Mouse (Mus musculus) thymus, postnatal 10 days (tissue): Measurements from ENCODE around the gene Pcgf3.
A peak's percentile ranks its signal among the peaks of the same experiment; 100 is the strongest.

Experiments used
- DNase-seq, 2 experiments: peaks; one replicate each; pipeline ENCODE4 v3.0.0; 2021; ENCODE audit warnings: low spot score in 2 of 2

Gene Pcgf3

GRCm38 (mm10) chr5:108461082-108462065 lies at the start of gene Pcgf3:
Gene Pcgf3 (plus strand): TSS chr5:108461232.
- DNase-seq: peak; percentile 99

DNA sequence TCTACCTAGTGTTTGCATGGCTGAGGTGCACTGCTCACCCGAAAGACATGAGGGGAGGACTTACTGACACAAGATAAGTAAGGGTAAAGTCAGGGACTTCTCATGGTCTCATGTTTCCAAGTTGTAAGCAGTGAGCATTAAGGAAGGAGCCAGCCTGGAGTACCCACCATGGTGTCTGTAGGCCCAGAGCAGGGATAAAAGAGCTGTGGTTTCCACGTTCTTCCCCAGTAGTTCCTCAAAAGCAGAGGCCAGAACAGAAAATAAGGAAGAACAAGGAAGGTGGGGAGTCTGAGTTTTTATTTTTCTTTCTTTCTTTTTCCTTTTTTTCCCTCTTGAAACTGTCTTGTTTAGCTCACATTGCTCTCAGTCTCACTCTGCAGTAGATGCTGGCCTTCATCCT lies 46.3 kb upstream of the Pcgf3 start:
- DNase-seq: no peak

GRCm38 (mm10) chr5:108422741-108423140 lies 38.3 kb upstream of the Pcgf3 start:
- DNase-seq: no peak

DNA sequence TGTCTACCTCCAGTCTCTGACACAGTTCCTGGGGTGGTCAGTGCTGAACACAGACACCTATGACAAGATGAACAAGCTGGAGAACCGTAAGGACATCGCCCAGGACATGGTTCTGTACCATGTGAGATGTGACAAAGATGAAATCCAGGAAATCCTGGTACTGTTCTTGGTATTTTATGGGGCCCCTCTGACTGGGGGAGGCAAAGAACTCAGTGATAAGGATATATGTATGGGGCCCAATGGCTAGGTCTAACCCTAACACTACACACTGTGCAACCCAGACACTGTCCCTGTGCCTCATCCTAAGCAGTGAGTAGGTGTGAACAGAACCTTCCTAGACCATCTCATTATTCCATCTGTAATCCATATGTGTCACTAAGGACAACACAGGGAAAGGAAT lies 37.6 kb upstream of the Pcgf3 start:
- no peak for DNase-seq

GRCm38 (mm10) chr5:108427186-108427585 lies 33.8 kb upstream of the Pcgf3 start:
- DNase-seq: peak; percentile 26 to 50

DNA sequence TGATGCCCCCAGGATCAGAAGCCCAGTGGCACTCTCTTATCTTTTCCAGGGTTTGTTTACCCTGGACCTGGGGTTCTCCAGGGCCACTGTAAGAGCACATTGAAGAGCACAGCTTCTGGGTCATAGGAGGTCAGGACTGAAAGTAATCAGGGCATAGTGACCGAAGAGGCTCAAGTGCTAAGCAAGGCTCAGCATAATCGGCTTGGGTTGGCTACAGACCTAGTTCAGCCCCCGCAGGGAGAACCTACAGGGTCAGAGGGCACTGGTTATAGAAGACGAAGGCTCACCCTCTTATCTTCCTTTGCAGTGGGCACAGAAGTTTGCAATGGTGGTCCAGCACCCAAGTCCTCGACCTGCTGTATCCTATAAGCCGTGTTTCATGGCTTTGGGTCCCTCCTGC lies 29.8 kb upstream of the Pcgf3 start:
- DNase-seq: no peak

GRCm38 (mm10) chr5:108433804-108434587 lies 27.0 kb upstream of the Pcgf3 start, which contains the start of gene Atp5k:
Gene Atp5k (minus strand): TSS chr5:108434448.
- DNase-seq: peak; percentile 91 to 95

GRCm38 (mm10) chr5:108436101-108436500 lies 24.9 kb upstream of the Pcgf3 start:
- no peak for DNase-seq

GRCm38 (mm10) chr5:108446973-108447372 lies 14.1 kb upstream of the Pcgf3 start:
- DNase-seq: no peak

GRCm38 (mm10) chr5:108447857-108448256 lies 13.2 kb upstream of the Pcgf3 start:
- no peak for DNase-seq

- no peak for DNase-seq
Measured at GRCm38 (mm10) chr5:108448785-108449668, 12.0 kb upstream of the Pcgf3 start, which contains the start of gene Mfsd7a. Gene Mfsd7a (minus strand): TSS chr5:108448891.

- no peak for DNase-seq
Measured at GRCm38 (mm10) chr5:108450837-108451540, 10.0 kb upstream of the Pcgf3 start.

- no peak for DNase-seq
Measured at GRCm38 (mm10) chr5:108451611-108452010, 9.4 kb upstream of the Pcgf3 start.

- no peak for DNase-seq
Measured at GRCm38 (mm10) chr5:108452422-108452821, 8.6 kb upstream of the Pcgf3 start.

GRCm38 (mm10) chr5:108454094-108454493 lies 6.9 kb upstream of the Pcgf3 start:
- no peak for DNase-seq

GRCm38 (mm10) chr5:108458706-108459105 lies 2.3 kb upstream of the Pcgf3 start:
- DNase-seq: peak; percentile 39 to 48

DNA sequence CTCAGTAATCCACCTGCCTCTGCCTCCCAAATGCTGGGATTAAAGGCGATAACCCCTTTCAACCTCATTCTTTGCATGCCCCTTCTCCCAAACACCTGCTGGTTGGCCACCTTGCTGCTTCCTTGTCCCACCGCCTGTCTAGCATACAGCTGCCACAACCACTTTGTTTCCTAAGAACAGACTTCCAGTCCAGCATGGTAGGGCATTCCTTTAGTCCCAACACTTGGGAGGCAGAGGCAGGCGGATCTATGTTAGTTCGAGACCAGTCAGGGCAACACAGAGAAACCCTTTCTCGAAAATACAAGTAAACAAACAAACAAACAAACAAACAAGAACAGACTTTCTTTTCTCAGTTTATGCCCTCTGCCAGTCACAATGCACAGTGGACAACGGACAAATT lies 571 bp upstream of the Pcgf3 start:
- no peak for DNase-seq

GRCm38 (mm10) chr5:108462446-108462845 lies 1.4 kb downstream of the Pcgf3 start:
- no peak for DNase-seq

GRCm38 (mm10) chr5:108465131-108465891 lies 4.3 kb downstream of the Pcgf3 start:
- no peak for DNase-seq

DNA sequence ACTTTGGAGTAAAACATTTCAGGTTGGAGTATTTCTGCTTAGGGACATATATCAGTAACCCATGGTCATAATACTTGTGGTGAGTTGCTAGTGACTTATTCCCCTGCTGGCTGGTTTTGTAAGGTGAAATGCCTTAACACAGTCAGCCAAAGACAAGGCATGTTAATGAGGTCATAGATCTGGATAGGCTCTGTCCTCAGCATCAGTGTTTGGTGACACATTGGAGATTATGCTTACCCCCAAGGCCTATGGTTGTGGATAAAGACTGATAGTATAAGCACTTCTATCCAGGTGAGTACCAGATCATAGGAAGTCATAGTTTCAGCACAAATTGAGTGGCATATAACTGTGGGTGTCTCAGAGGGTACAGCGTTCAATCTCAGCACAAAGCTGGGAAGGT lies 5.6 kb downstream of the Pcgf3 start:
- no peak for DNase-seq
